Mouse (Mus musculus) induced T-regulatory cell, adult 2 months (primary cell): Measurements from ENCODE around the gene Rnf10.
"Not testable (repeated sequence)": the region's sequence is repeated elsewhere in the genome, so short reads cannot be mapped to it uniquely, and the experiment has no call there.

Source experiments
- DNase-seq: peaks from one replicate; pipeline ENCODE4 v3.0.0-alpha.2; 2012; ENCODE audit warnings: low read depth

The Rnf10 gene

DNA sequence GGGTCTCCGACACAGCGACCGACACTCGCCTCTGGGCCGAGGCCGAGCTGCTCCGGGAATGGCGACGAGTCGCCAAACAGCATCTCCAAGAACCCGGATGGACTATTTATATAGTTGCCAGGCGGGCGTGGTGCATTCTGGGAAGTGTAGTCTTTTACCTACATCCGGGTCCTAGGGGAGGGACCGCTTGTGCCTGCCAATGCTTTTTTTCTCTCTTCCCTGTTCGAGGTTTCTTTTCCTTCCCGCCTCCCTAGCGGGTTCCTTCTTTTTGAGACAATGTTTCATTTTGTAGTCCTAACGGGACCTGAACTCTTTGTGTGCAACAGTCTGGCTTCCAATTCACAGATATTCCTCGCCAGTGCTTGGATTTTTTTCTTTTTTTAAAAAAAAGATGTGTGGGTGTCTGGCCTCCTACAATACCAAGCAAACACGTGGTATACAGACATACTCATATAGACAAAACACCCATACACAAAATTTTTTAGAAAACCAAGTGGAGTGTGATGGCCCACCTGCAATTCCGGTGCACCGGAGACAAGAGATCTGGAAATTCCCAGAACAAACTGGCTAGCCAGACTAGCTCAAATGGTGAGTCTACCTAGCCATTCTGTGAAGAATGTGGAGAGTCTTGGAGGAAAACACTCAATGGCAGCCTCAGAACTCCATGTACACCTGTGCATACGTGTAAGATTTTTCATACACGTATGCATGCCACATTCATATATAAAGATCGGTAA, at the start of gene Rnf10:
TSS of gene Rnf10 (minus strand) at position 87 of the 737 bp plus-strand sequence.
- peak; percentile 99 for DNase-seq

- DNase-seq, result peak; percentile 63
Observed at GRCm38 (mm10) chr5:115319004-115319940, 46.6 kb upstream of the Rnf10 start.

GRCm38 (mm10) chr5:115317645-115318328, 45.1 kb upstream of the Rnf10 start:
- peak; percentile 44 for DNase-seq

GRCm38 (mm10) chr5:115316968-115317644, 44.4 kb upstream of the Rnf10 start:
- no peak for DNase-seq

DNA sequence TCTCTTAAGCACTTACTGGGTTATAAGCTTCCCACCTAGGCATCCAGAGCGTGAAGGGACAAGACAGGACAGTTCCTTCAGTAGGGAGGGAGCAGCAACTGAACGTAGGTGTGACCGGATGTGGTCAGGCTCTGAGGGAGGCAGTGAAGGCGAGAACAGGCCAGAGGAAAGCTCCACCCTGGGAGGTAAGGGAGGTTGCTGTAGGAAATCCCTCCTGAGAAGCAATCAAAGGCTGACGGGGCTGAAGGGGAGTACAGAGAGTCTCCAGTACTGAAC, 40.9 kb upstream of the Rnf10 start:
- peak; percentile 56 for DNase-seq

- no peak for DNase-seq
Observed at GRCm38 (mm10) chr5:115312816-115313667, 40.3 kb upstream of the Rnf10 start.

- no peak for DNase-seq
Observed at GRCm38 (mm10) chr5:115312354-115312753, 39.7 kb upstream of the Rnf10 start.

DNA sequence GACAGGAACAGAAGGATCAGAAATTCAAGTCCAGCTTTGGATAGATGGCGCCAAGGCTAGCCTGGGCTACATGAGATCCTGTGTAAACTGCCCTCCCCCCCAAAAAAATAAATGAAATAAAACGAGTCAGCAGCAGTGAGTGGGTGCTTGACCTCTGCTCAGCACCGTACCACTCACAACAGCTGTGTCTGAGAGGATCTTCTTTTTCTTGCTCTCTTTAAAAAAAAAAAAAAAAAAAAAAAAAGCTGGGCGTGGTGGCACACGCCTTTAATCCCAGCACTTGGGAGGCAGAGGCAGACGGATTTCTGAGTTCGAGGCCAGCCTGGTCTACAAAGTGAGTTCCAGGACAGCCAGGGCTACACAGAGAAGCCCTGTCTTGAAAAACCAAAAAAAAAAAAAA, 29.5 kb upstream of the Rnf10 start:
- not testable (repeated sequence) for DNase-seq

GRCm38 (mm10) chr5:115301615-115302014, 28.9 kb upstream of the Rnf10 start:
- DNase-seq, result no peak

DNA sequence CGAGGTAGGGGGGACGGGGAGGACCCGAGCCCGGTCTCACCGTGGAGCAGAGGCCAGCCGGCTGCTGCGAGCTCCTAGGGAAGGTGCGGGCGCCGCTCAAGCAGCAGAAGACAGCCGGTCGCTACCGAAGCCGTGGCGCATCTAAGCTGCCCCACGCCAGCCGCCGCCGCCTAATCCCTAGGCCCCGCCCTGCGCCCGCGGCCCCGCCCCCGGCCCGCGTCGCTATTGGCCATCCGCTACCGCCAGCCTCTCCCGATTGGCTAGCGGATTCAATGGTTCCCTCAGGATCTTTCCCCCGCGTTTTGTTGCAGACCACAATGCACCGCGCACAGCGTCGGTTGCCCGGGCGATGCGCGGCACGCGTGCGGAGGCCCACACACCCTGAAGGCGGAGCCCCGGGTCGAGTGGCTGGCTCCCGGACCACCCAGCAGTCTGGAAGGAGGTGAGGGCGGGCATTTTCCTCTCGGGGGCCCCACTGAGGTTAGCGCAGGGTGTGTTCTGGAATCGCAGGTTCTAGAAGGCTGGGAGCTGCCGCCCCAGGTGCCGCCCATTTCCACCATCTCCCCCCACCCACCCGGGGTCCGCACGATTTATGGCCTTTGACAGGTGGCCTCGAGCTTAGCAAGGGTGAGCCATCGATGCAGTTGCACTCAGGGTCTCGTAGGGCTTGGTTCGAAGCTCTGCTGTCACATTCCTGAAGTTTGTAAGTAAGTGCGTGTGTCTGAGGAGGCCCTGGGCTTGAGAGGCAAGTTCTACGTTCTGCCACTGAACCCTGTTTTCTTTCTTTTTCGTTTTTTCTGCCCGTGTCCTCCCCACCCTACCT, 28.3 kb upstream of the Rnf10 start, which contains the start of gene Dynll1:
TSS of gene Dynll1 (minus strand) at position 208 of the 823 bp plus-strand sequence.
- peak; percentile 100 for DNase-seq

DNA sequence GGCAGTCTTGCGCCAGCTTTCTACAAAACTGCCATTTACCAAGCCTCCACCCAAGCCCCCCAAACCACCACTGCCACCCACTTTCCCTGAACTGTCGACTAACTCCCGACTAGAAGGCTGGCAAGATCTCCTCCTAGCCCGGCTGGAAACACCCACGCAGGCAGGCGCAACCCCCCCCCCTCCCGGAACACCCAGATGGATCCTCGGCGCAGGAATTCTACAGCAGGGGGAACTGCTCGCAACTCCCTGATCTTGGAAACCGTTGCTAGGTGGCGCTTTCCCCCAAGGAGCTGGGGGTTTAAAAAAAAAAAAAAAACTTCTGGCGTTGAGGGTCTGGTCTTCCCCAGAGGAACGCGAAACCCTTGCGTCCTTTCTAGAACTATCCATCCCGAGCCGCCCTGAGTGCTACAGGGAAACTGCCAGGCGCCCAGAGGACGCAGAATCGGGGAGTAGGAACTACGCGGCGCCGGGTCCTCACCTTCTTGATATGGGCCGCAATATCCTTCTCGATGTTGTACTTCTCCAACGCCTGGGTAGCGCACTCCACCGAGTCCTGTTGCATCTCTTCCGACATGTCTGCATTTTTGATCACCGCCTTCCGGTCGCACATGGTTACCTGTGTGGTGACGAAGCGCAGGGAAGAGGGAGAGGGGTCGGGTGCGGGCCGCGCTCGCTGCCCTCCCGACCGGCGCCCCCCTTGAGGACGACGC, 27.5 kb upstream of the Rnf10 start:
- DNase-seq, result peak; percentile 79

GRCm38 (mm10) chr5:115296347-115296746, 23.6 kb upstream of the Rnf10 start:
- no peak for DNase-seq

GRCm38 (mm10) chr5:115294173-115294572, 21.5 kb upstream of the Rnf10 start:
- no peak for DNase-seq

- DNase-seq, result peak; percentile 48
Observed at GRCm38 (mm10) chr5:115284735-115285134, 12.0 kb upstream of the Rnf10 start.

DNA sequence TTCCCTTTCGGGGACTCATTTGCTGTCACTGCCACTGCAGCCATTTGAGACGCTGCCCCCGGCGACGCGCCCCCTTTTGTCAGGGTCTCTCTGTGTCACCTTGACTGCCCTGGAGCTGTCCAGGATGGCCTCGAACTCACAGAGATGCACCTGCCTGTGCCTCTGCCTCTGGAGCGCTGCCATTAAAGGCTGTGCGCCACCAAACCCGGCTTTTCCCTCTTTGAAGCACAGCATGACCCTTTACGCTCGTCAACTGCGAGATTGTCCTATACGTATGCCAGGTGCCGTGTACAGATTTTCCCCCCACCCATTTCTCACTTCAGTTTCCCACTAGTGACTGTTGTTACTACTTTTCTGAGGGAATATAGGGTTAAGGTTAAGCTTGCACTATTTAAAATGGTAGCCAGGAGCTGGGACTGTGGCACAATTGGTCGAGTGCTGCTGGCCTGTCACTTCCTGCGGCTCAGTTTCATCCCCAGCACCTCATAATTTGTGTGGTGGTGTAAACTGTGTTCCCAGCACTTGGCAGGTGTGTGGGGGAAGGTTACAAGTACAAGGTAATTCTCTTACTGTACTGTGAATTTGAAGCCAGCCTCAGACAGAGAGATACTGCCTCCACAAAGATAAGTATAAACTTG, 7.5 kb upstream of the Rnf10 start:
- DNase-seq, result peak; percentile 52

GRCm38 (mm10) chr5:115279226-115280049, 6.7 kb upstream of the Rnf10 start, which contains the start of gene Coq5:
Gene Coq5 (plus strand): TSS chr5:115279666.
- DNase-seq, result peak; percentile 90

- DNase-seq, result no peak
Observed at GRCm38 (mm10) chr5:115278785-115279184, 6.1 kb upstream of the Rnf10 start.

DNA sequence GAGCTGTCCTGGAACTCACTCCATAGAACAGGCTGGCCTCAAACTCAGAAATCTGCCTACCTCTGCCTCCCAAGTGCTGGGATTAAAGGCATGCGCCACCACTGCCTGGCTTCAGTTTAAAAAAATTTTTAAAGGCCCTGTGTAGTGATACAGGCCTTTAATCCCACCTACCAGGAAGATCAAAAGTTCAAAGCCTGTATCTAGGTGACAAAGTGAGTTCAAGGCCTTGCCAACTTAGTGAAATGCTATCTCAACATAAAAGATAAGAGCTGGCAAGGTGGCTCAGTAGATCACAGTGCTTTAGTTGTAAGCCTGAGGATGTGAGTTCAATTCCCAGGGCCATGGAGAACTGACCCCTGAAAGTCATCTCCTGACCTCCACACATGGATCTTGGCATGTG, 5.4 kb upstream of the Rnf10 start:
- DNase-seq, result no peak
